Mouse (Mus musculus) embryonic facial prominence, embryonic 11.5 days (tissue): Measurements from ENCODE around the gene Slc25a16. TPM values are rescaled to one million over a fixed set of nuclear protein-coding genes. Genes with fewer than 3 reads are reported as not detected.

Experiments
- ATAC-seq: fragments of 200-750 bp; cut with Nextera tagmentation; replicated peaks from 2 replicates; pipeline ENCODE4 v1.8.0; 2017; ENCODE audit warnings: low read depth; ENCODE audit not compliant: insufficient number of reproducible peaks, low FRiP score, low TSS enrichment
- DNase-seq: peaks from one replicate; pipeline ENCODE4 v3.0.0-alpha.2; 2015; ENCODE audit warnings: low spot score
- H3K27ac ChIP-seq: fragments of 300-500 bp; sonication (generic); replicated peaks from 2 replicates; pipeline ENCODE4 v1.5.1; 2014; ENCODE audit warnings: mild to moderate bottlenecking, low read depth, low read length, control low read depth
- H3K27me3 ChIP-seq: fragments of 300-500 bp; sonication (generic); 2 replicates; pipeline ENCODE4 v1.6.1; 2014; ENCODE audit warnings: mild to moderate bottlenecking, low read length, moderate library complexity, mixed read lengths; ENCODE audit not compliant: control insufficient read depth, insufficient read depth
- H3K36me3 ChIP-seq: fragments of 300-500 bp; sonication (generic); replicated peaks from 2 replicates; pipeline ENCODE4 v1.6.1; 2014; ENCODE audit warnings: low read depth, mild to moderate bottlenecking, low read length, moderate library complexity, mixed read lengths; ENCODE audit not compliant: control insufficient read depth, insufficient read depth
- H3K4me1 ChIP-seq: fragments of 300-500 bp; sonication (generic); 2 replicates; pipeline ENCODE4 v1.6.1; 2014; ENCODE audit warnings: low read length, mixed read lengths; ENCODE audit not compliant: control insufficient read depth, insufficient read depth
- H3K4me2 ChIP-seq: fragments of 300-500 bp; sonication (generic); 2 replicates; pipeline ENCODE4 v1.6.1; 2014; ENCODE audit warnings: low read depth, mild to moderate bottlenecking, control low read depth, low read length, moderate library complexity
- H3K4me3 ChIP-seq: fragments of 300-500 bp; sonication (generic); 2 replicates; pipeline ENCODE4 v1.5.1; 2014; ENCODE audit warnings: low read depth, low read length, control low read depth
- H3K9ac ChIP-seq: fragments of 300-500 bp; sonication (generic); replicated peaks from 2 replicates; pipeline ENCODE4 v1.6.1; 2014; ENCODE audit warnings: mild to moderate bottlenecking, control low read depth, low read length
- H3K9me3 ChIP-seq: fragments of 300-500 bp; sonication (generic); replicated peaks from 2 replicates; pipeline ENCODE4 v1.6.1; 2016; ENCODE audit warnings: mild to moderate bottlenecking, low read length, inconsistent platforms, mixed read lengths; ENCODE audit not compliant: control insufficient read depth
- WGBS: fragments of 180-500 bp; shearing (Covaris S2); extraction: QIAGEN DNeasy Blood & Tissue Kit; methylation state at CpG from one replicate; pipeline ENCODE4 v1.1.7; 2014; 5-methylcytosine and 5-hydroxymethylcytosine counted together
- polyA plus RNA-seq: library from polyadenylated mRNA; unstranded; fragments of >200 nt; fragmentation: Nextera tagmentation; extraction: Ambion mirVana; gene quantifications from 2 replicates; pipeline ENCODE4 v1.2.1, GENCODE M21; 2014

Gene Slc25a16
- polyA plus RNA-seq, 1 experiment from 2014 or later: 10.7 TPM

DNA sequence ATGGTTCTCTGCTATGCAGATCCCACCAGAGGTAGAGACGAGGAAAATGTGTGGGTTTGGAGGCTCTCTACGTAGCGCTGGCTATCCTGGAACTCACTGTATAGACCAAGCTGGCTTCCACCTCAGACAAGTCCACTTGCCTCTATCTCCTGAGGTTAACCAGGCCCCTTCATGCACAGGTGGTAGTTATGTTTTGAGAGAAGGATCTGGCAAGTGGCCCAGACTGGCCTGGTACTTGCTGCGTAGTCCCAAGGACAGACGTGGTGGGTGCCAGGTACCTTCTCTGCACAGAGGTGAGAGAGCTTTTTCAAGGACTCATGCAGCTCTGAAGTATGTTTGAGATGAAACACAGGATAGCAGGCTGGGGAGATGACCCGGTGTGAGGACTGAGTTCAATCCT lies 64.1 kb downstream of the Slc25a16 start:
- no peak overlapping the region for H3K9ac ChIP-seq
- H3K27me3 ChIP-seq: no peaks in the 10 kb centered on the region
- no peak for DNase-seq
- 93% methylated on average over 6 of the region's 6 CpGs for WGBS
- H3K9me3 ChIP-seq: no peaks in the 10 kb centered on the region
- no peak overlapping the region for H3K27ac ChIP-seq
- no peaks in the 10 kb centered on the region; the same call in 1 of the 2 replicates for H3K36me3 ChIP-seq
- no peaks in the 10 kb centered on the region for H3K4me1 ChIP-seq
- no peak overlapping the region for H3K4me3 ChIP-seq
- no peak overlapping the region for H3K4me2 ChIP-seq
- ATAC-seq: no peak

DNA sequence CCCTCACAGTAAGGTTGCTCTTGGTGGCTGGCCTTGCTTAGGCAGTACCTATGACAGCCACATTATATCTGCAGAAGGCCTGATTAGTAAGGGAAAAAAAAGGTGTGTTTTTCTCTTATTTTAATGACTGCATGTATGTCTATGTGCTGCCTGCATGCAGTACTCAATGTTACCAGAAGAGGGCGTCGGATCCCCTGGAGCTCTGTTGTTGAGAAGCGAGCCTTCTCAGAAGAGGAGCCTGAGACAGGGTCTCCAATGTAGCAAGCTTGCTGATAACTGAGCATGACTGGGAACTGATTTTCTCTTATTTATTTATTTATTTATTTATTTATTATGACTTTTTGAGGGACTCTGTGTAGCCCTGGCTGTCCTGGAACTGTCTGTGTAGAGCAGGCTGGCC lies 66.9 kb downstream of the Slc25a16 start:
- Histone ChIP-seq H3K9ac (no peak overlapping the region), H3K4me3 (no peak overlapping the region), H3K4me2 (no peak overlapping the region), H3K9me3 (no peaks in the 10 kb centered on the region), H3K36me3 (no peaks in the 10 kb centered on the region; the same call in 1 of the 2 replicates), H3K4me1 (no peaks in the 10 kb centered on the region), H3K27ac (no peak overlapping the region), H3K27me3 (no peaks in the 10 kb centered on the region)
- WGBS: 25% methylated on average over 3 of the region's 3 CpGs
- DNase-seq (peak; percentile 33), ATAC-seq (0 out of 2 replicates have a peak, but pooled peaks have one; percentile 42)

DNA sequence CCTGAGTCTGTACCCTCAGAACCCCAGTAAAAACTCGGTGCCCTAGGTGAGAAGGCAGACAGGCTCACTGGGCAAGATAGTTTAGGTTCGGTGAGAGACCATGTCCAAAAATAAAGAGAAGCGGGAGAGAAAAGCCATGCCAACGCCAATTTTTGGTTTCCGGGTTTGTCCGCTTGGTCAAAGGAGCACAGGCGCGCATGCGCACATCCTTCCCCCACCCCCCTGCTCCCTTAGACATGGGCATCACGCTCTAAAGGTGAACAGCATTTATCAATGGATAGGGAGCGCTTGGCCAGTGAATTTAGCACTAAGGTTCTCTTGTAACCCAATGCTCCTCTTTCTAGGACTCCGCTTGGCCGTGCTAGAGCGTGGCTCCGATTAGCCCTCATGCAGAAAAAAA lies 70.2 kb downstream of the Slc25a16 start:
- Histone ChIP-seq H3K27me3 (no peaks in the 10 kb centered on the region), H3K36me3 (no peaks in the 10 kb centered on the region; the same call in 1 of the 2 replicates), H3K4me2 (no peak overlapping the region), H3K4me3 (no peak overlapping the region), H3K4me1 (no peaks in the 10 kb centered on the region), H3K27ac (no peak overlapping the region), H3K9ac (no peak overlapping the region), H3K9me3 (no peaks in the 10 kb centered on the region)
- ATAC-seq: no peak
- WGBS: 92% methylated on average over 15 of the region's 15 CpGs
- DNase-seq: no peak

DNA sequence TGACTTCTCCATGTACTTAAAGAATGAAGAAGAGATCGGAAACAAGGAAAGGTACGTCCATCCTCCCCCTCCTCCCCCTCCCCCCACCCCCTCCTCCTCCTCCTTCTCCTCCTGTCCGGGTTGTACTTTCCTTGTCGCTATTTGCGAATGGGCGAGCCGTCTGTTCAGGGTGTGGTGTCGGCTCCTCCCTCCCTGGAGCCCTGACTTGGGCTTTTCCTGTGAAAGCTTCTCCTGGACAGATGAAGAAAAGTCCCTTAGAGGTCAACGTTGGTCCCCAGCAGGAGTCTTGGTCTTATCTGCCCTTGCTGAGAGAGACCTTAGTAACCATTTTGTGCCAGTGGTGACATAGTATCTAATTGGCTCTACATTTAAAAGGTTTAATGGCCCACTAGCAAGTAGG lies 73.6 kb downstream of the Slc25a16 start:
- no peak overlapping the region for H3K4me3 ChIP-seq
- no peak overlapping the region for H3K4me2 ChIP-seq
- ATAC-seq (no peak), DNase-seq (no peak)
- H3K36me3 ChIP-seq: peaks cover 14% of the 10 kb centered on the region
- H3K4me1 ChIP-seq: no peaks in the 10 kb centered on the region
- no peaks in the 10 kb centered on the region for H3K9me3 ChIP-seq
- no peak overlapping the region for H3K9ac ChIP-seq
- no peaks in the 10 kb centered on the region for H3K27me3 ChIP-seq
- 92% methylated on average over 8 of the region's 9 CpGs for WGBS
- no peak overlapping the region for H3K27ac ChIP-seq

Other genes with a start within 250 kb of the Slc25a16 start
- 2.7 and 3.1 TPM in 2 replicates for gene Stox1, start 194.5 kb upstream of the Slc25a16 start, polyA plus RNA-seq
- gene Ccar1, start 128.3 kb upstream of the Slc25a16 start, polyA plus RNA-seq: 145 and 158 TPM in 2 replicates
- 27.4 and 30.3 TPM in 2 replicates for gene Tet1, start 11.6 kb upstream of the Slc25a16 start, polyA plus RNA-seq
- gene Dna2, start 26.4 kb downstream of the Slc25a16 start, polyA plus RNA-seq: 29.1 and 30.8 TPM in 2 replicates
- gene Rufy2, start 59.6 kb downstream of the Slc25a16 start, polyA plus RNA-seq: 19.8 and 20.3 TPM in 2 replicates
- 113 and 125 TPM in 2 replicates for gene Hnrnph3, start 103.6 kb downstream of the Slc25a16 start, polyA plus RNA-seq
- 0.84 and 1.1 TPM in 2 replicates for gene Pbld2, start 103.7 kb downstream of the Slc25a16 start, polyA plus RNA-seq
- gene Pbld1, start 139.5 kb downstream of the Slc25a16 start, polyA plus RNA-seq: 0.74 and 0.98 TPM in 2 replicates
- 1.3 and 3.8 TPM in 2 replicates for gene Atoh7, start 179.0 kb downstream of the Slc25a16 start, polyA plus RNA-seq